In genomic region chr7:127009307-127010085, GRCm38 (mm10) we compare ENCODE assay signal across 9 mouse cellular contexts. TPM values are rescaled to one million over a fixed set of nuclear protein-coding genes. Genes with fewer than 3 reads are reported as not detected.
DNase-seq lines count a peak whose midpoint lies in the region; ATAC-seq lines count a peak whose summit lies in the region.
"Had no signal": no experiment of that assay in that cellular context is flagged by ENCODE, and none has a peak within 500 bp of the region (broad histone marks: within the 10 kb centered on the region; RNA-seq: fewer than 3 reads in every experiment).

No protein-coding gene starts in this region.

- WGBS in forebrain, embryonic 16.5 days: 75% methylated on average over 17 of the region's 17 CpGs
- WGBS in neural tube, embryonic 15.5 days: 84% methylated on average over 17 of the region's 17 CpGs

- peak overlapping the region; percentile 88 for H3K4me3 ChIP-seq in megakaryocyte, embryonic 14.5 days (replicated peaks)
- H3K4me3 ChIP-seq in forebrain, embryonic 16.5 days (replicated peaks; ENCODE audit: low read length): no peak overlapping the region
- no peak overlapping the region for H3K4me3 ChIP-seq in neural tube, embryonic 15.5 days (replicated peaks)

- H3K9me3 ChIP-seq in megakaryocyte, embryonic 14.5 days: no peaks in the 10 kb centered on the region
- H3K9me3 ChIP-seq in forebrain, embryonic 16.5 days (ENCODE audit: control insufficient read depth, low read length): no peaks in the 10 kb centered on the region
- H3K9me3 ChIP-seq in neural tube, embryonic 15.5 days (replicated peaks): no peaks in the 10 kb centered on the region

- H3K36me3 ChIP-seq in megakaryocyte, embryonic 14.5 days (replicated peaks; ENCODE audit: low read length): peaks cover 52% of the 10 kb centered on the region
- peaks cover 8% of the 10 kb centered on the region; the same call in 1 of the 2 replicates for H3K36me3 ChIP-seq in forebrain, embryonic 16.5 days (ENCODE audit: control insufficient read depth, insufficient read depth)
- peaks cover 15% of the 10 kb centered on the region for H3K36me3 ChIP-seq in neural tube, embryonic 15.5 days

- peak overlapping the region; percentile 91 for H3K27ac ChIP-seq in forebrain, embryonic 16.5 days (ENCODE audit: low read length)
- 0 out of 2 replicates have a peak overlapping the region, but pooled peaks have one; percentile 24 for H3K27ac ChIP-seq in neural tube, embryonic 15.5 days (replicated peaks)

- ATAC-seq in cerebellum, adult (ENCODE audit: insufficient number of reproducible peaks, low FRiP score, low TSS enrichment): peak; percentile 16; the same call in 1 of the 2 replicates
- ATAC-seq in megakaryocyte, adult 5-6 weeks (ENCODE audit: poor library complexity, severe bottlenecking): no peak
- 0 out of 2 replicates have a peak, but pooled peaks have one; percentile 11 for ATAC-seq in forebrain, embryonic 16.5 days
- ATAC-seq in neural tube, embryonic 15.5 days (ENCODE audit: low FRiP score): no peak

- no peak for DNase-seq in cerebellum, postnatal 4 days (ENCODE audit: low spot score in 2 of 2)
- no peak for DNase-seq in T-cell, adult 2 months (ENCODE audit: low spot score)
- no peak for DNase-seq in urinary bladder, adult 18-20 months (ENCODE audit: low spot score in 2 of 2)

- no peaks in the 10 kb centered on the region for H3K27me3 ChIP-seq in megakaryocyte, embryonic 14.5 days (replicated peaks)
- H3K27me3 ChIP-seq in forebrain, embryonic 16.5 days (replicated peaks; ENCODE audit: control insufficient read depth, insufficient read depth, low read length): no peaks in the 10 kb centered on the region
- no peaks in the 10 kb centered on the region for H3K27me3 ChIP-seq in neural tube, embryonic 15.5 days (replicated peaks)

- peaks cover 86% of the 10 kb centered on the region for H3K4me1 ChIP-seq in megakaryocyte, embryonic 14.5 days
- peaks cover 18% of the 10 kb centered on the region for H3K4me1 ChIP-seq in forebrain, embryonic 16.5 days (replicated peaks; ENCODE audit: control insufficient read depth, insufficient read depth, low read length)
- peaks cover 13% of the 10 kb centered on the region for H3K4me1 ChIP-seq in neural tube, embryonic 15.5 days

- H3K4me2 ChIP-seq in forebrain, embryonic 16.5 days (ENCODE audit: low read length): no peak overlapping the region
- H3K4me2 ChIP-seq in neural tube, embryonic 15.5 days: no peak overlapping the region

- no peak overlapping the region; the same call in 1 of the 2 replicates for H3K9ac ChIP-seq in forebrain, embryonic 16.5 days (replicated peaks; ENCODE audit: low read depth, low read length)
- no peak overlapping the region for H3K9ac ChIP-seq in neural tube, embryonic 15.5 days (replicated peaks)

RNA-seq across cellular contexts. Expression of gene Mvp, which starts 4.9 kb away (rescaled TPM):
- polyA plus RNA-seq in megakaryocyte, embryonic 14.5 days (2012; ENCODE audit: insufficient read depth, low replicate concordance): 39.1 and 72.4 TPM in 2 replicates
- total RNA-seq in megakaryocyte, adult 5-6 weeks (2015): 5.6 and 6.0 TPM in 2 replicates
- total RNA-seq in megakaryocyte, adult 5-6 weeks (2017): 48.1 and 50.6 TPM in 2 replicates
- polyA plus RNA-seq in forebrain, embryonic 16.5 days (2015; fragmentation: Nextera tagmentation; extraction: Ambion mirVana): 3.0 and 3.7 TPM in 2 replicates
- 5.2 and 11.6 TPM in 2 replicates for polyA plus RNA-seq in neural tube, embryonic 15.5 days (2015; fragmentation: Nextera tagmentation; extraction: Ambion mirVana)

RNA-seq across cellular contexts. Expression of gene Pagr1b, which starts 6.8 kb away (rescaled TPM):
- 4.2 TPM in 1 of 2 replicates, not detected in the other for polyA plus RNA-seq in megakaryocyte, embryonic 14.5 days (2012; ENCODE audit: insufficient read depth, low replicate concordance)
- 0.54 and 1.6 TPM in 2 replicates for total RNA-seq in megakaryocyte, adult 5-6 weeks (2015)
- not detected in 2 replicates for total RNA-seq in megakaryocyte, adult 5-6 weeks (2017)
- polyA plus RNA-seq in forebrain, embryonic 16.5 days (2015; fragmentation: Nextera tagmentation; extraction: Ambion mirVana): not detected in 2 replicates
- 0.79 and 1.2 TPM in 2 replicates for polyA plus RNA-seq in neural tube, embryonic 15.5 days (2015; fragmentation: Nextera tagmentation; extraction: Ambion mirVana)
- total RNA-seq: heart, adult 18-20 months had no signal

RNA-seq across cellular contexts. Expression of gene Pagr1a, which starts 7.7 kb away (rescaled TPM):
- polyA plus RNA-seq in megakaryocyte, embryonic 14.5 days (2012; ENCODE audit: insufficient read depth, low replicate concordance): 15.8 and 94.8 TPM in 2 replicates
- total RNA-seq in megakaryocyte, adult 5-6 weeks (2015): 40.7 and 62.5 TPM in 2 replicates
- total RNA-seq in megakaryocyte, adult 5-6 weeks (2017): 25.5 and 67.0 TPM in 2 replicates
- polyA plus RNA-seq in forebrain, embryonic 16.5 days (2015; fragmentation: Nextera tagmentation; extraction: Ambion mirVana): 22.9 and 39.8 TPM in 2 replicates
- 52.5 and 80.1 TPM in 2 replicates for polyA plus RNA-seq in neural tube, embryonic 15.5 days (2015; fragmentation: Nextera tagmentation; extraction: Ambion mirVana)

RNA-seq across cellular contexts. Expression of gene Gm42742, which starts 11.4 kb away (rescaled TPM):
- polyA plus RNA-seq in megakaryocyte, embryonic 14.5 days (2012; ENCODE audit: insufficient read depth, low replicate concordance): 164 and 252 TPM in 2 replicates
- 15.4 TPM in 1 of 2 replicates, not detected in the other for total RNA-seq in megakaryocyte, adult 5-6 weeks (2015)
- total RNA-seq in megakaryocyte, adult 5-6 weeks (2017): 45.4 TPM in 1 of 2 replicates, not detected in the other
- polyA plus RNA-seq in forebrain, embryonic 16.5 days (2015; fragmentation: Nextera tagmentation; extraction: Ambion mirVana): 54.8 and 74.1 TPM in 2 replicates
- polyA plus RNA-seq in neural tube, embryonic 15.5 days (2015; fragmentation: Nextera tagmentation; extraction: Ambion mirVana): 18.8 and 54.5 TPM in 2 replicates

RNA-seq across cellular contexts. Expression of gene Prrt2, which starts 11.5 kb away (rescaled TPM):
- polyA plus RNA-seq in megakaryocyte, embryonic 14.5 days (2012; ENCODE audit: insufficient read depth, low replicate concordance): 0.68 and 3.9 TPM in 2 replicates
- total RNA-seq in megakaryocyte, adult 5-6 weeks (2015): 0.20 and 1.8 TPM in 2 replicates
- total RNA-seq in megakaryocyte, adult 5-6 weeks (2017): 2.4 and 3.0 TPM in 2 replicates
- polyA plus RNA-seq in forebrain, embryonic 16.5 days (2015; fragmentation: Nextera tagmentation; extraction: Ambion mirVana): 21.1 and 29.9 TPM in 2 replicates
- 69.9 and 72.5 TPM in 2 replicates for polyA plus RNA-seq in neural tube, embryonic 15.5 days (2015; fragmentation: Nextera tagmentation; extraction: Ambion mirVana)

Comparison
In these comparisons a context has a peak if more than half of its experiments do, and no peak if none do; other contexts are left out.
1. ATAC-seq: peak in cerebellum, adult (single experiment) and forebrain, embryonic 16.5 days (single experiment); none in megakaryocyte, adult 5-6 weeks (single experiment) and neural tube, embryonic 15.5 days (single experiment).